Mouse (Mus musculus) telencephalon, adult 2 months (tissue): ENCODE data around the gene Tnfaip2.
A peak's percentile ranks its signal among the peaks of the same experiment; 100 is the strongest.

Source experiments
- DNase-seq: peaks from one replicate; pipeline ENCODE4 v3.0.0-alpha.2; 2011; ENCODE audit warnings: low read depth, low spot score

The Tnfaip2 gene

DNA sequence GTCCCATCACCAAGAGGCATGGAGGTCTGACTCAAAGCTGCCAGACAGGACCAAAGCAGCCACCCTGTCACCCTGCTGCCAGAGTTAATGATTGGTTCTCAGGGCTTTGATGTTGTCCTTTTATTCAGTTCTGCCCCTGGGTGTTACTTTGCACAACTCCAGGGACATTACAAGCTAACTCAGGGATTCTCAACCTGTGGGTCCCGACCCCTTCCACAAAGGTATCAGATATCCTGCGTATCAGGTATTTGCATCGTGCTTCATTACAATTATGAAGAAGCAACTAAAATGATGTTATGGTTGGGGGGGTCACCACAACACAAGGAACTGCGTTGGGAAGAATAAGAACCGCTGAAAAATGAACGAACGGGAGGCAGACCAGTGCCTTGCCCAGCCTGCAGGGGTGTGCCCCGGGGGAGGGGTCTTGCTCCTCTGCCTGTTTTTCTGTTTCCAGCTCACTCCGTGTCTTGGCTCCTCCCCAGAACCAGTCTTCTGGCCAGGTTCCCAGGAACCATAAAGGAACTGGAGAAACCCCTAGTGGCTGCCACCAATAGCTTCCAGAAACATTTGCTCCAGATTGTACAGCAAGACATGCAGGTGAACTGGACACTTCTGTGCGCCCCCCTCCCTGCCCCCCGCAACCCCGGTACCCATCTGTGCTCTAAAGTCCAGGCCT lies 14.7 kb upstream of the Tnfaip2 start:
- no peak for DNase-seq

DNA sequence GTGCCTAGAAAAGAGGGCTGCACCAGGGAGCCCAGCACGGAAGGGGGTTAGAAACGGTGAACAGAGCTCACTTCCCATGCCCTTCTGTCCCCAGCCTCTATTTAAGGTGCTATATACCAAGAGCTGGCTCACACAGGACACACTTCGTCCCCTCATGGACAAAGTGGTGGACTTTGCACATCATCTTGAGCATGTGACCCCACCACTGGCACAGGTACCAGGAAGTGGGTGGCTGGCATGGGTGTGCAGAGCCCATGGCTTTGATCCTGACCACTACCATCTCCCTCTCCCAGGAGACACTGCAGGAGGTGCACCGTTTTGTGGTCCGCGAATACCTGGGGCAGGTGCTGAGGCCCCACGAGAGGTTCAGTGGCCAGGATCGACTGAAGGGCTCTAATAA lies 13.9 kb upstream of the Tnfaip2 start:
- DNase-seq = no peak

DNA sequence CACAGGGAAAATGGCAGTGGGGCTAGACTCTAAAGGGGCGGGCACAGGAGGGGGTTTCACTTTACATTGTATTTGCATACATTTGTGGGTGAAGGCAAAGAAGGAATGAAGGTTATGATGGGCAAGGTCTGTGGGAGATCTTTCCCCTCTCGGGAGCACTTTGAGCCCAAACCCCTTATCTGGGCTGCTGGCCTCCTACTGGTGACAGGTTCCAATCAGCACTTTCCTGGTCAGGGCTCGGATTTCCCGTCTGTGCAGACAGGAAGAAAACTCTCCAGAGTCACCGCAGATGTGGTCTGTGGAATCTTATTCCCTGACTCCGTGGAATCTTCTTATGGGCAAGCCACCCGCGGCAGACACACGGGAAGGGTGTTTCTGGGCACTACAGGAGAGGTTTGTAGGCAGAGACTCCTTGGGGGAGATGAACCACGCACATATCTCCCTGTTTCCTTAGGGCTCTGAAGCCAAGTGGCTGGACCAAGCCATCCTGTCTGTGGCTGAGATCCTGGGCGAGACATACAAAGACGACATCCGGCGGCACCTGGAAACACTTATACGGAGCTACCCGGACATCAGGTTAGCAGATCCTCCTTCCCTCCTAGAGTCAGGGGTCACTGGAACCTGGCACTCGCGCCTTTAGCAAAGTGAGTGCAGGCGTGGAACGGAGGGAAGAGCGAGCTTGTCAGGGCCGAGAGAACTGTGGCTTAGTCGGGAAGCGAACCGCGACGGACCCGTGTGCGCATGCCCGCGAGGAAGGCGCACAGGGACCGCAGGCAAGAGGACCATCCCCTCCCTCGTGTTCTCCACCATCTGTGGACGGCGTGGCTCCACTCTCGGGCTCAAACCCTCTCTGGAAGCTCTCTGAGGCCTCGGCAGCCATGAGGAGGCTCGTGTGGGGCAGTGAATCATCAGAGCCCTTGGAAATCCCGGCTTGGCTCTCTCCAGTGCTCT lies 13.0 kb upstream of the Tnfaip2 start:
- no peak for DNase-seq

DNA sequence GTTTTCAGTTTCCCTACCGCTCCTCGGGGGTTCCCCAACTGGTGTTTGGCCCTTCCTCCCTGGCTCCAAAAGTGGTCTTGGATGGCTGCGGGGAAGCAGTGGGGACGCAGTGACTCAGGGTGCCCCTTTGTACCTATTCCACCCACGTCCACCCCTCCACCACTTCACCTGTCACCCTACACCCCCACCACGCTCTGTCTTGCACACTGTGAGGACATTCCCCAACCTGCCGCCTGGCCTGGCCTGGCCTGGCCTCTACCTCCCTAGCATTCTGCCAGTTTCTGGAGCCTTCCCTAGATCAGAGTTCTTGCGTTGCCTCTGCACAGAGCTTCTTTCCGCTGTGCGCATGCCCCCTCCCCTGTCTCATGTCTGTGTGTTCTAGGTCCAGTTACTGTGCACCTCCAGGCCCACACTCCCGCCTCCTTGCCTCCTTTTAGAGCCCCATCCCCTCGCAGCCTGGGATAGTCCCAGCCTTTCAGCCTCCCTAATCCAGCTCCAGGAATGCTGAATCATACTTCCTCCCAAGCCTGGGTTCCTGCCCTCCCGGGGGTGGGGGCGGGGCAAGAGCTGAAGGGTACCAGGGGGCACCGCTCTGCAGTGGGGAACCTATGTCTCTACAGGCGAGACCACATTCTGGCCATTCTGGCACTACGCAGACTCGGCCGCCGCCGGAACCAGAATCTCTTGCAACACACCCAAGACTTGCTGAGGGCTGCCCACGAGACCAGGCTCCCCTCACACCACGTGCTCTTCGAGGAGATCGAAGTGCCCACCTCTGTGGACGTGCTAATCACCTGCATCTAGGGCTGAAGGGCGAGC lies 12.0 kb upstream of the Tnfaip2 start:
- no peak for DNase-seq

DNA sequence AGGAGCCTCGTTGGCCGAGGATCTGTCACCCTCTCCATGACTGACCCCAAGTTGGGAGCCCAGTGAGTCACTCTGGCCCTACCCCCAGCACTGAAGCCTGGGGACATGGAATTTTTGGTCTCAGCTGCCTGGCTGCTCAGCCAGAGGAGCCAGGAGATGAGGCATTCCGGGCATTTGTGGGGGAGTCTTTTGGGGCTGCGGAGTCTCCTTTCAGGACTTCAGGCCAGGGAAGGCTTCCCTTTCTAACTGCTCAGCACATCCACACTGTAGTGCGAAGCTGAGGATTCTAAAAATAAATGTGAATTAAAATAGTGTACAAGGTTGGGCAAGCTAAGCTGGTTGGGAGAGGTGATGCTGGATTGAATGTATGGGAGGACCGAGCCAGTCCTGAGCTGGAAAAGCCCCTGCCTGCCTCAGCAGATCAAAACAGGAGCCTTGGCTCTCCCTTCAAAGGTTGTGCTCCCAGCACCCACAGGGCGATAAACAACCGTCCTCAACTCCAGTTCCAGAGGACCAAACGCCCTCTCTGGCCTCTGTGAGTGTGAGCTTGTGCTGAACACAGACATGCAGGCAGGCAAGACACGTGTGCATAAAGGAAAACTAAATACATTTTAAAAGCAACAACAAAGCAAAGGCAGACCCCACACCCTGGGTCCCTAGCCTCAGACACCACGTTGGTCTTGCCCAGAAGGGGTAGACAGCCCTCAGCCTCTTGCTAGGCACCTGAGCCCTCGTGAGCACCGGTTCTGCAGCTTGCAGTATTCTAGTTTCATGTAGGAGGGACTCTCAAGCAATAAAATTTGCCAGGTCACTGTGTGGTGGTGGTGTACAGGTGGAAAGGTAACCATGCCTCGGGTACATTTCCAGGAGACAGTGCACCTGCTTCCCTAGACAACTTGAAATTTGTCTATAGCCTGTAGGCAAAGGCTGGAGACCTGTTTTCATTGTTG lies 11.1 kb upstream of the Tnfaip2 start:
- DNase-seq = no peak

DNA sequence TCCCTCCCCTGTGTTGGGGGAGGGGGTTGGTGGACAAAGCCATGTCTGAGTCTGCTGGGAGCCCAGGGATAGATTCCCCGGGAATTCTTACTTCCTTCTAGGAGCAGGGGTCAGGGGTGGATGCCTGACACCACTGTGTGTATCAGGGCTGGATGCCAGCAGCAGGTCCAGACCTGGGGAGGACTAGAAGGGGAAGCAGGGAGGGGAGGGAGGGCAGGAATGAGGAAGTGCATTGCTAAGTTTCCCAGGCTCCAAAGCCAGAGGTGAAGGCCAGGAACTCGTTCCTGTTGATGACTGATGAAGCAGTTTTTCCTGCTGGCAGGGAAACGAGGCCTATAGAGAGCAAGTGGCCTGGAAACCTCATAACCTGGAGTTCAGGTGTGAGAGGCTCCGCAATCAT lies 10.2 kb upstream of the Tnfaip2 start:
- no peak for DNase-seq

DNA sequence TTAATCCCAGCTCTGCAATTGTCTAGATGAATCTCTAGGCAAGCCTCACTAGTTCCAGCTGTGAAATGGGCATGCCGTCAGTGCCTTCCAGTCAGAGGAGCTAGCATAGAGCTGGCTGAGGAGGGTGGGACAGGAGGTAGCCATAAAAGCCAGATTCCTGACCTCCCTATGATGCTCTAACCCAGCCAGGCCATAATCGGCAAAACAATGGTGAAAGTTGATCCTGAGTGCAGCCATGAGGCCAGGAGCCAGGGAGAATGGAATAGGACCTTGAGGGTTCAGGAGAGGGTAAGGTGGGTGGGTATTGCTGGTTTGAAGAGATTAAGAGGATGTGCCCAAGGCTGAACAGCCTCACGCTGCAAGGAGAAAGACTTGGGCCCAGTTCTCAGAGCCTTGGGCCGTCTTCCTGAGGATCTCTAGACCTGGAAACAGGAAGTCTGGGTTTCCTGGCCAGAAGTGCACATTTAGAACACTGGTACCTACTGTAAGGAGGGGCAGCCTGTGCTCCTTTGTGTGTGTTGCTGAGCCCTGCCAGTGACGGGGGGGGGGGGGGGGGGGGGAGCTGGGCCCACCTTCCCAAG lies 9.4 kb upstream of the Tnfaip2 start:
- DNase-seq = no peak

DNA sequence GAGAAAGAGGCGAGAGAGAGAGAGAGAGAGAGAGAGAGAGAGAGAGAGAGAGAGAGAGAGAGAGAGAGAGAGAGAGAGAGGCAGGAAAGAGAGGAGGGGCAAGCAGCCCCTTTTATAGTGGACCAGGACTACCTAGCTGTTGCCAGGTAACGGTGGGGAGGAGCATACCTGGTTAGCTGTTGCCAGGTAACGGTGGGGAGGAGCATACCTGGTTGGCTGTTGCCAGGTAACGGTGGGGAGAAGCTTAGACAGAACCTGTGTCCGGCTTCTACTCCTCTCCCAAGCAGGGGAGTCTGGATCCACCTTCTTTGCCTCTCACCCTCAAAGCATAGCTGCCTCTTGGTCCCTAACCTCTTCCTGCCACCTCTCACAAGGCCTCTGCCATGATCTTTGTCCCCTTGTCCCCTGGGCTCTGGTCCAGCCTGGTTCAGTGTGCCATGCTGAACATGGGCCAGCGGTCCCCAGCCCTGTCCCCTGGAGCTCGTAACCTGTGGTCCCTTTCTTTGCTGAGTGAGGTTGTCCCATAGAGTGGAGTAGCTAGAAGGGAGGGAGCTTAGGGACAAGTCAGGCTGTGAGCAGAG lies 8.0 kb upstream of the Tnfaip2 start:
- no peak for DNase-seq

DNA sequence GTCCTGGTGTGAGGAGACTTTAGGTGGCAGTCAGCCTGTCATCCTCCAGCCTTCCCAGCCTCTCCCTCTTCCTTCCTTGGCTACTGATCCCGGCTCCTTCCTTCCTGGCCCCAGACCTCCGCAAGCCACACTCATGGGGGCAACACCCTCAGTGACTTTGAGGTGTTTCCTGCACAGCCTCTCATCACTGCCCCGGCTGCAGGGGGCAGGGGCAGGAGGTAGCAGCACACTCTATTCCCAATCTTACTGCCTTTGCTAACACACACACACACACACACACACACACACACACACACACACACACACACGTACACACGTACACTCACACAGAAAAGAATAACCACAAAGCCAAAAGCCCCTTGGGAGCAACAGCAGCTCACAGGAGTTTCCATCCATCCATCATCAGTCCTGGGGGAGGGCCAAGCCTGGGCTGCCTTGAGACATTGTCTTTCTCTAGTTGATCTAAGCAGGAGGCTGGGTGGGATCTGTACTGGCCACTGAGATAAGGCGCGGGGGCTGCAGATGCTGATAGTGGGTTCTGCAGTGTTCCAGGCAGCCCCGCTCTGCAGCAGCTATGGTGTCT lies 7.4 kb upstream of the Tnfaip2 start:
- no peak for DNase-seq

DNA sequence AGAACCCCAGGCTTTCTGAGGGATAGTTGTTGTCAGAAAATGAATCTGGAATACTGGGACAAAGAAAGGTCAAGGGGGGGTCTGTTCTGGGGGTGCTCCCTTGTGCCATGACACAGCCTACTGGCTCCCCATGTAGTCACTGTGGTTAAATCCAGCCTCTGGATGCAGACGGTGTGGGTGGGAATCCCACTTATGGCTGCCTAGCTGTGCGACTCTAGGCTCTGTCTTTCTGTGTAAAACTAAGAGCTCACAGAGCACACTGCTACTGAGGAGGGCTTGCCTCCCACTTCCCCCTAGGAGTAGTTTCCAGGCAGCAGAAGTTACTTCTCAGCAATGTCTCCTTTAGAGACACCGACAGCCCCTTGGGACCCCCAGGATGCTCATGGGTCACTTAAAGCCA lies 6.1 kb upstream of the Tnfaip2 start:
- DNase-seq = no peak

DNA sequence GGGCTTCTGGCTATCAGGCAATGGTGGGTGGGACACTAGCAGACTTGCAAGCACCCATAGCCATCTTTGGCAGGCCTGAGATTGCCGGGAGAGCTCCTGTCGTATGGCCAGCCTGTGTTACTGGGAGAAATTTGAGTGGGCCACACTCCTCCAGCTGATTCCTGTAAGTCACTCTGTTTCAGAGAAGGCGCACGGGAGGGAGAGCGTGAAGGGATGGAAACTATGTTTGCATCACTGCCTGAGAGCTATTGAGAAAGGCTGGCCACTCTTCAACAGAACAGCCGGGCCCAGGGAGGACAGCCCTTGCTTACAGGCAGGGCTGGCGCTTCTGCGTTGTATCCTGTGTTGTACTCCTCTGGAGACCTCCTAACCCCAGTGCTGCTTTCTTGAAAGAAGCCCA lies 5.6 kb upstream of the Tnfaip2 start:
- DNase-seq = peak; percentile 60

DNA sequence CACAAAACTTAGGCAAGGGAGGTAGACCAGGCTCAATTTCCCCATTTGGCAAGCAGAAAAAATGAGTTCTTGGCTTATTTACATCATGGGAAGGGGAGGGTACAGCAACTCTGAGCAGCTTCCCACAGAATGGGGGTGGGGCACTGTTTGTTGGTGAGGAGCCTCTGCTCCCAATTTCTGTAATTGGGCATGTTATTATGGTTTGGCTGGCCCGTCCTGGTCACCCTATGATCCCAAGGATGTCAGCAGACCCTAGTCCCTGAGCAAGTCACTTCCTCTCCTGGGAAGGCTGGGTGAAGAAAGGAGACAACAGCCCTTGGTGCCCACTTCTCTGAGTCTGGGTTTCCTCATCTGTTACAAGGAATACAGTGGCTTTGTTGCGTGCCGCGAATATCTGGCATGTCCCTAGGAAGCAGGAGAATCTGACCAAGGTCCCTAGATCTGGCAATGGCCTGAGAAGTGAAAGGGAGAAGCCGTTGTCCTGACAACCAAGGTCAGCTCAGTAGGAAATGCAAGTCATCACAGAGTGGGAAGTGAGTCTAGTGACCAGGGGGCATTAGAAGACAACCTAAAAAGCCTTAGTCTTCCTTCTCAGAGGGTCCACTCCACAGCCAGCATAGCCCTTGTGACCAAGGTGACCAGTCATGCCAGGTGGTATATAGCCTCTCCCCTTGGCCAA lies 4.9 kb upstream of the Tnfaip2 start:
- no peak for DNase-seq

DNA sequence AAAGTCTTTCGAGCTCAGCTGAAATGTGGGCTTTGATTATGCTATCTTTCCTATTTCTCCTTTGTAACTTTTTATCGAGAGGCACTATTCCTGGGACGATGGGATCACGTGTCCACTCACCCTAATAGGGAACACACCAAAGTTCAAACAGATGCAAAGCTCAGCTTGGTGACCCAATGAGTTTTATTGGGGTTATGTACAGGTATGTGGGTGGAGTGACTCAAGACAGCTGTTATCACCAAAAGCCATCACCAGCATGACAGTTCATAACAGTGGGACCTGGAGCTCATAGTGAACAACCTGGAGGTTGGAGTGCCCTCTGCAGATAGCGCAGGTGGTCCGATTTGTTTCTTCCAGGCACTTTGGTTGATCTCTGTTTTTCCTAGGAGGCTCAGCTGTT lies 3.4 kb upstream of the Tnfaip2 start:
- DNase-seq = no peak

DNA sequence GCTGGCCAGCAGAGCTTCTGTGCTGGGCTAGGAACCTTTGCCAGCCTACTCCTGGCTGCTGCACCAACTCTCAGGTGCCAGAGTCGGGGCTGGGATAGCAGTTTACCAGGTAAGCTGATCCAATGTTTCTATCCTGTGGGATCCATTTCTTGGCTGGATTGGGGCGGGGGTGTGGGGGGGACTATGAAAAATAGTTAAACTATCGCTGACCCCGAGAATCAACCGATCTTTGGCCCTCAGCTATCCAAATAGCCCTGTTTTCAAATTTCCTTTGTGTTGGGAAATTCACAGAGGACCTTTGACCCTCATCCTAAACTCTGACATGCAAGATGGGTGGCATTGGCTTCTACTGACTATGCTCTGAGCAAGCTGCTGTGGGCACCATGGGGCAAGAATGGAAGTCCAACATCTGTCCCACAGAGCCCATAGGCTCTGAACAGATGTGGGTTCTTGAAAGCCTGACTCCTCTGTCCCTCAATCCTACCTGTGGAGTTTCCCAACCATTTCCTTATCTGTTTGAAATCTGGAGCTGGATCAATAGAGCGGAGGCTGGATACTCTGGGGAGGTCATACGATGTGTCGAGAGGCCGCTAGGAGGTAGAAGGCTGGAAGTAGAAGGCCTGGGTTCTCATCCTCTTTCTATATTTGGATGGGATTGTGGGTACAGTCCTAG lies 1.4 kb upstream of the Tnfaip2 start:
- no peak for DNase-seq

DNA sequence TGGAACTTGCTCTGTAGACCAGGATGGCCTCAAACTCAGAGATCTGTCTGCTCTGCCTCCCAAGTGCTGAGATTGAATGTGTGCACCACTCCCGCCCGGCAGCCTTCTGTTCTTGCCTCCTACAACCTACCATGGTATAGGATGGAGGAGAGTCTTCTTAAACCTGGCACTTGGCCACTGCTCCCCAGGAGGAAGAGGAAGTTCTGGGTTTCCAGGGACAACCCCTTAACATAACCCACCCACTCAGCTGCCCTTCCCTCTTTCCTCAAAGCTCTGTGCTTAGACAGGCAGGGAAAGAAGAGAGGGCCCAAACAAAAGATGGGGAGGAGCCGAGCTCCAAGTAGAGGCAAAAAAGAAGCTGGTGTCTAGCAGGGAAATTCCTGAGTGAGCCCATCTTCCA lies 746 bp upstream of the Tnfaip2 start:
- DNase-seq = no peak

DNA sequence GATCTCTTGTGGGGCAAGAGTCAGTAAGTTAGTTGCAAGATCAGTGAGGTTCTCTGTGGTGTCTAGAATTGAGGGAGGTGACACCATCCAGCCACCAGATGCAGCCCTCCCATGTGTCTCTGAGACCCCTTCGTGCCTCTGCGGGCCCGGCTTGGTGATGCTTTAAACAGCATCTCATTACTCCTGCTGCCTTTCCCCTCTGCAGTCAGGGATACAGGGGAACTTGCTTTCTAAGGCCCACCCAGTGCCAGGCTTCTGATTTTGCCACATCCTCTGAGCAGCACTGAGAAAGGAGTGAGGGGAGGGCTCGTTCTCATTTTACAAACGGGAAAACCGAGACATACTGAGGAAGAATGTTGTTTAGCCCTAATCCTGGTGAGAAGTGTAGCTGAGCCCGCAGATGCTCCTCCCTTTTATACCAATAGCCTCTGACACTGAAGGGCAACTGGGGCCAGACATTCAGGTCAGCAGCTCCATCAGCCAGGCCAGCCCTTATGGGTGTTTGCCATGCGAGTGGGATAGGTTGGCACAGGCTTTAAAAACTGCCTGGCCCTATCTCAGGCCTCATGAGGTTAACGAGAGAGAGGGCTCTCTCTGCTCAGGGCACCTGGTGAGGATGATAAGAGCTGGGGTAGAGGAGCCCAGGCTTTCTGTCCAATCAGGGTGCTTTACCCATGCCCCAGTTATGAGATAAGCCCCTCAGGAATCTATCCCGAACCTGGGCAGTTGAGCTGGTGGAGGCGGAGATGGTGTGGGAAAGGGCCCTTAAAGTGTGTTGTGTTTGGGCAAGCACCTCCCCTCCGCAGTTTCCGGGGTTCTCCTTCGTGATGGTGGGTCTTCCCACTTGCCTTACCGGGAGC lies 972 bp downstream of the Tnfaip2 start:
- DNase-seq = no peak

DNA sequence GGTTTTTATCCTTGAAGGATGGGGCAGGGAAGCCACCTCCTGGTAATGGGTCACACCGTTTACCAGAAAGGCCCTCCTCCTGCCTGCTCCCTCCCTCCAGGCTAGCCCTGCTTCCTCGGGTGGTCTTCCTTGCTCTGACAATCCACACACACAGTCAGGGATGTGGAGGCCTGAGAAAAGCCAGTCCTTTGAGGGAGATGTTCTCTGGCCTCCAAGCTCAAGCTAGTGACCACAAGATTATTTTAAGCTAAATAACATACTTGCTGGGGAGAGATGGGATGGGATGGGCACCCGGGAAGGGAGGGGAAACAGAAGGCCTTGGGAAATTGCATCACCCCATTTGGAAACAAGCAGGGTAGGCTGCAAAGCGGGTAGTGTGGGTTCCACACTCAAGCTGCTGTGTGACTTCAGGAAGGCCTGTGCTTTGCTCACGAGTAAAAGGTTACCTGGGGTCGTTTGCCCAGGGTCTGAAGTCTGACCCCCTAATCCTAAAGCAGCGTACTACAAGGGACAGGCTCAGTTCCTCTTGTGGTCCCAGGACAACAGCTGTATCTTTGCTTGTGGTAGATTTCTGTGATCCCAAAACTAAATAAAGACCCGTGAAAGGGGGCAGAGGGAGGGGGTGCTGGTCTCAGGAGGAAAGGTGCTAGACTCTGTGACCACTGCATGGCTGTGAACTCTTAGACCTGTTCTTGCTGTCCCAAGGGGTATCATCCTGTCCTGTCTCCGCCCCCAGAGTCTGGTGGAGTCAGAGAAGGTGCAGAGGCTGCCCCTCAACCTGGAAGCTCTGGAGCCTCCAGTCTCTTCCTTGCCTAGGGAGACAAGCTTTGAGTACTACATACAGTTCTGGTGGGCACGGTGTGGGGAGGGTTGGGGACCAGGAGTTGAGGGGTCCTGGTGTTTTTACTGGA lies 1.9 kb downstream of the Tnfaip2 start:
- DNase-seq = no peak
